Mouse (Mus musculus): ENCODE measurements around the gene Acsm3. TPM values are rescaled to one million over a fixed set of nuclear protein-coding genes. Genes with fewer than 3 reads are reported as not detected.

The Acsm3 gene
- total RNA-seq, 2 experiments from 2014 or later, result not detected

GRCm38 (mm10) chr7:119753696-119754095 is 7.0 kb upstream of the Acsm3 start:
- H3K4me3 ChIP-seq, result no peak overlapping the region
- DNase-seq (ENCODE audit: extremely low spot score in 1 of 2, low spot score in 2 of 2), result no peak
- no peak for TF ChIP-seq CTCF (IDR thresholded peaks at IDR 0.05)
- intact Hi-C loops (cut with DNase I), result no loop called here
- H3K27ac ChIP-seq, result no peak overlapping the region

GRCm38 (mm10) chr7:119762166-119762697 is 1.5 kb downstream of the Acsm3 start:
- Histone ChIP-seq H3K27ac (no peak overlapping the region), H3K4me3 (no peak overlapping the region)
- TF ChIP-seq CTCF (IDR thresholded peaks at IDR 0.05), result no peak
- intact Hi-C loops (cut with DNase I), result no loop called here
- DNase-seq (ENCODE audit: extremely low spot score in 1 of 2, low spot score in 2 of 2), result no peak

GRCm38 (mm10) chr7:119764377-119764776 is 3.7 kb downstream of the Acsm3 start:
- H3K4me3 ChIP-seq, result no peak overlapping the region
- TF ChIP-seq CTCF (IDR thresholded peaks at IDR 0.05), result no peak
- no peak overlapping the region for H3K27ac ChIP-seq
- intact Hi-C loops (cut with DNase I), result no loop called here
- DNase-seq (ENCODE audit: extremely low spot score in 1 of 2, low spot score in 2 of 2), result no peak

- no peak for TF ChIP-seq CTCF (IDR thresholded peaks at IDR 0.05)
- intact Hi-C loops (cut with DNase I), result no loop called here
- Histone ChIP-seq H3K27ac (no peak overlapping the region), H3K4me3 (no peak overlapping the region)
- DNase-seq (ENCODE audit: extremely low spot score in 1 of 2, low spot score in 2 of 2), result no peak
These were observed 6.3 kb downstream of the Acsm3 start for GRCm38 (mm10) chr7:119766996-119767395.

GRCm38 (mm10) chr7:119769895-119770294 is 9.2 kb downstream of the Acsm3 start:
- no peak overlapping the region for H3K27ac ChIP-seq
- intact Hi-C loops (cut with DNase I), result no loop called here
- no peak for TF ChIP-seq CTCF (IDR thresholded peaks at IDR 0.05)
- H3K4me3 ChIP-seq, result no peak overlapping the region
- no peak for DNase-seq (ENCODE audit: extremely low spot score in 1 of 2, low spot score in 2 of 2)

GRCm38 (mm10) chr7:119783453-119783852 is 22.7 kb downstream of the Acsm3 start:
- DNase-seq (ENCODE audit: extremely low spot score in 1 of 2, low spot score in 2 of 2), result no peak
- intact Hi-C loops (cut with DNase I), result no loop called here
- no peak; the same call in 1 of the 2 replicates for TF ChIP-seq CTCF (IDR thresholded peaks at IDR 0.05)
- Histone ChIP-seq H3K27ac (no peak overlapping the region), H3K4me3 (no peak overlapping the region)

- no peak overlapping the region for H3K27ac ChIP-seq
- H3K4me3 ChIP-seq, result no peak overlapping the region
- no peak for TF ChIP-seq CTCF (IDR thresholded peaks at IDR 0.05)
- DNase-seq (ENCODE audit: extremely low spot score in 1 of 2, low spot score in 2 of 2), result no peak
- intact Hi-C loops (cut with DNase I), result no loop called here
These were observed 24.2 kb downstream of the Acsm3 start for GRCm38 (mm10) chr7:119784908-119785307.

GRCm38 (mm10) chr7:119789024-119789423 is 28.3 kb downstream of the Acsm3 start:
- TF ChIP-seq CTCF (IDR thresholded peaks at IDR 0.05), result no peak
- H3K4me3 ChIP-seq, result no peak overlapping the region
- intact Hi-C loops (cut with DNase I), result no loop called here
- no peak for DNase-seq (ENCODE audit: extremely low spot score in 1 of 2, low spot score in 2 of 2)
- H3K27ac ChIP-seq, result no peak overlapping the region

GRCm38 (mm10) chr7:119793586-119794250 is 33.0 kb downstream of the Acsm3 start, which contains the start of the genes Rexo5 and Eri2:
TSS of gene Rexo5 (plus strand) at chr7:119794006.
TSS of gene Eri2 (minus strand) at chr7:119794058.
- peak; percentile 72 to 75 for DNase-seq (ENCODE audit: extremely low spot score in 1 of 2, low spot score in 2 of 2)
- intact Hi-C loops (cut with DNase I), result loop anchor here (2.0 to 5.0 kb wide), 2 partner anchors 71 to 101 kb away; partner anchors contain the start of genes Lyrm1 and Thumpd1
- Histone ChIP-seq H3K27ac (peak within 1 kb of the TSS; percentile 75), H3K4me3 (peak within 1 kb of the TSS; percentile 90)
- TF ChIP-seq CTCF (IDR thresholded peaks at IDR 0.05), result no peak

- peak in 1 of 2 experiments; percentile 9 for DNase-seq (ENCODE audit: extremely low spot score in 1 of 2, low spot score in 2 of 2)
- no peak for TF ChIP-seq CTCF (IDR thresholded peaks at IDR 0.05)
- Histone ChIP-seq H3K4me3 (peak overlapping the region; percentile 90), H3K27ac (no peak overlapping the region; the same call in 1 of the 2 replicates)
- intact Hi-C loops (cut with DNase I), result loop anchor here (5.0 kb wide), 1 partner anchor 72 kb away; the partner anchor contains the start of gene Thumpd1
These were observed 33.5 kb downstream of the Acsm3 start for GRCm38 (mm10) chr7:119794251-119794638.

- no peak overlapping the region for H3K4me3 ChIP-seq
- H3K27ac ChIP-seq, result no peak overlapping the region
- no peak for DNase-seq (ENCODE audit: extremely low spot score in 1 of 2, low spot score in 2 of 2)
- intact Hi-C loops (cut with DNase I), result no loop called here
- no peak for TF ChIP-seq CTCF (IDR thresholded peaks at IDR 0.05)
These were observed 34.6 kb downstream of the Acsm3 start for GRCm38 (mm10) chr7:119795311-119795710.

GRCm38 (mm10) chr7:119800488-119800887 is 39.8 kb downstream of the Acsm3 start:
- no peak for DNase-seq (ENCODE audit: extremely low spot score in 1 of 2, low spot score in 2 of 2)
- Histone ChIP-seq H3K27ac (no peak overlapping the region), H3K4me3 (no peak overlapping the region)
- intact Hi-C loops (cut with DNase I), result no loop called here
- TF ChIP-seq CTCF (IDR thresholded peaks at IDR 0.05), result peak; percentile 7

GRCm38 (mm10) chr7:119800991-119801390 is 40.3 kb downstream of the Acsm3 start:
- DNase-seq (ENCODE audit: extremely low spot score in 1 of 2, low spot score in 2 of 2), result no peak
- H3K4me3 ChIP-seq, result no peak overlapping the region
- TF ChIP-seq CTCF (IDR thresholded peaks at IDR 0.05), result no peak
- no peak overlapping the region for H3K27ac ChIP-seq
- intact Hi-C loops (cut with DNase I), result no loop called here

Measured in left cerebral cortex, adult 2 months (tissue).